Mouse (Mus musculus) ES-Bruce4 (cell line): ENCODE results near the gene Slc45a1. TPM values are rescaled to one million over a fixed set of nuclear protein-coding genes. Genes with fewer than 3 reads are reported as not detected.

Experiments
- H3K27ac ChIP-seq: 2 replicates; pipeline ENCODE4 v1.5.1; 2012; ENCODE audit warnings: low read length, inconsistent platforms; ENCODE audit not compliant: insufficient read depth
- H3K27me3 ChIP-seq: 2 replicates; pipeline ENCODE4 v1.6.1; 2012; ENCODE audit warnings: mild to moderate bottlenecking, low read length, inconsistent platforms; ENCODE audit not compliant: control insufficient read depth, poor library complexity, insufficient read depth, severe bottlenecking
- H3K36me3 ChIP-seq: 2 replicates; pipeline ENCODE4 v1.6.1; 2012; ENCODE audit warnings: inconsistent platforms, mild to moderate bottlenecking, low read length, moderate library complexity; ENCODE audit not compliant: control insufficient read depth, poor library complexity, insufficient read depth, severe bottlenecking
- H3K4me1 ChIP-seq: one replicate; pipeline ENCODE4 v1.8.1; 2011; ENCODE audit warnings: low read length; ENCODE audit not compliant: control insufficient read depth, insufficient read depth
- H3K4me3 ChIP-seq: 2 replicates; pipeline ENCODE4 v1.5.1; 2011; ENCODE audit warnings: low read depth, mild to moderate bottlenecking, low read length
- H3K9ac ChIP-seq: 2 replicates; pipeline ENCODE4 v1.6.1; 2012; ENCODE audit warnings: low read depth, mild to moderate bottlenecking, inconsistent platforms; ENCODE audit not compliant: poor library complexity, severe bottlenecking
- H3K9me3 ChIP-seq: replicated peaks from 2 replicates; pipeline ENCODE4 v1.6.1; 2012; ENCODE audit warnings: mild to moderate bottlenecking, low read length, inconsistent platforms; ENCODE audit not compliant: control insufficient read depth, poor library complexity, insufficient read depth, severe bottlenecking
- CTCF ChIP-seq: IDR thresholded peaks from one replicate; pipeline ENCODE4 v1.8.1; 2011; ENCODE audit warnings: low read depth, low read length
- EP300 ChIP-seq: IDR thresholded peaks from 2 replicates; pipeline ENCODE4 v1.6.1; 2011; ENCODE audit warnings: low read depth, low read length; ENCODE audit not compliant: insufficient read depth
- POLR2A ChIP-seq: IDR thresholded peaks from one replicate; pipeline ENCODE4 v1.8.1; 2011; ENCODE audit warnings: low read length; ENCODE audit not compliant: insufficient read depth
- polyA plus RNA-seq: library from polyadenylated mRNA; stranded (reverse); fragments of >200 nt; gene quantifications from 2 replicates; pipeline ENCODE4 v1.2.4, GENCODE M21; 2011; ENCODE audit warnings: low read depth; ENCODE audit not compliant: missing spikeins, insufficient read depth, insufficient read length

The Slc45a1 gene
- polyA plus RNA-seq, 1 experiment, result 0.90 TPM

- H3K9me3 ChIP-seq, result no peaks in the 10 kb centered on the region
- H3K9ac ChIP-seq, result no peak overlapping the region
- no peak overlapping the region for H3K4me3 ChIP-seq
- no peaks in the 10 kb centered on the region for H3K4me1 ChIP-seq
- no peak overlapping the region for H3K27ac ChIP-seq
- no peaks in the 10 kb centered on the region for H3K36me3 ChIP-seq
- H3K27me3 ChIP-seq, result no peaks in the 10 kb centered on the region
- TF ChIP-seq CTCF, result no peak
- no peak for TF ChIP-seq POLR2A
- TF ChIP-seq EP300, result no peak
These were observed 35.3 kb upstream of the Slc45a1 start for GRCm38 (mm10) chr4:150687126-150687753.

GRCm38 (mm10) chr4:150686538-150686937, 34.6 kb upstream of the Slc45a1 start:
- TF ChIP-seq POLR2A (no peak), CTCF (no peak)
- no peaks in the 10 kb centered on the region for H3K27me3 ChIP-seq
- no peaks in the 10 kb centered on the region for H3K4me1 ChIP-seq
- no peaks in the 10 kb centered on the region for H3K9me3 ChIP-seq
- no peak overlapping the region for H3K27ac ChIP-seq
- H3K4me3 ChIP-seq, result no peak overlapping the region
- no peak overlapping the region for H3K9ac ChIP-seq
- H3K36me3 ChIP-seq, result no peaks in the 10 kb centered on the region

- no peaks in the 10 kb centered on the region for H3K27me3 ChIP-seq
- H3K4me1 ChIP-seq, result no peaks in the 10 kb centered on the region
- H3K9ac ChIP-seq, result no peak overlapping the region
- no peaks in the 10 kb centered on the region for H3K36me3 ChIP-seq
- no peak overlapping the region for H3K4me3 ChIP-seq
- TF ChIP-seq CTCF (no peak), POLR2A (no peak), EP300 (no peak)
- no peak overlapping the region for H3K27ac ChIP-seq
- H3K9me3 ChIP-seq, result no peaks in the 10 kb centered on the region
These were observed 34.0 kb upstream of the Slc45a1 start for GRCm38 (mm10) chr4:150685778-150686493.

GRCm38 (mm10) chr4:150685043-150685777, 33.2 kb upstream of the Slc45a1 start:
- Histone ChIP-seq H3K4me3 (no peak overlapping the region), H3K27ac (no peak overlapping the region), H3K36me3 (no peaks in the 10 kb centered on the region), H3K9me3 (no peaks in the 10 kb centered on the region), H3K27me3 (no peaks in the 10 kb centered on the region), H3K4me1 (no peaks in the 10 kb centered on the region), H3K9ac (no peak overlapping the region)
- no peak for TF ChIP-seq CTCF
- no peak for TF ChIP-seq POLR2A
- no peak for TF ChIP-seq EP300

- no peaks in the 10 kb centered on the region for H3K9me3 ChIP-seq
- no peak overlapping the region for H3K4me3 ChIP-seq
- no peaks in the 10 kb centered on the region for H3K36me3 ChIP-seq
- H3K4me1 ChIP-seq, result peaks cover 5% of the 10 kb centered on the region
- TF ChIP-seq CTCF (no peak), EP300 (peak; percentile 76; the same call in 1 of the 2 replicates)
- no peak overlapping the region for H3K9ac ChIP-seq
- H3K27me3 ChIP-seq, result no peaks in the 10 kb centered on the region
- no peak overlapping the region for H3K27ac ChIP-seq
These were observed 28.4 kb upstream of the Slc45a1 start for GRCm38 (mm10) chr4:150680373-150680772.

GRCm38 (mm10) chr4:150678789-150679188, 26.8 kb upstream of the Slc45a1 start:
- H3K27me3 ChIP-seq, result no peaks in the 10 kb centered on the region
- TF ChIP-seq CTCF (no peak), EP300 (0 out of 2 replicates have a peak, but pooled peaks have one; percentile 22), POLR2A (peak; percentile 48)
- no peaks in the 10 kb centered on the region for H3K9me3 ChIP-seq
- peak overlapping the region; percentile 46 for H3K9ac ChIP-seq
- no peaks in the 10 kb centered on the region for H3K36me3 ChIP-seq
- H3K4me3 ChIP-seq, result peak overlapping the region; percentile 38
- peaks cover 5% of the 10 kb centered on the region for H3K4me1 ChIP-seq
- H3K27ac ChIP-seq, result peak overlapping the region; percentile 87
